Mouse (Mus musculus): Measurements from ENCODE around the gene Cyp2c70.
"Not testable (repeated sequence)": the region's sequence is repeated elsewhere in the genome, so short reads cannot be mapped to it uniquely, and the experiment has no call there.

The Cyp2c70 gene

GRCm38 (mm10) chr19:40187160-40187559 is at the start of gene Cyp2c70:
Gene Cyp2c70 (minus strand): TSS chr19:40187333.
- in situ Hi-C loops (cut with MboI, MseI): no loop called here

DNA sequence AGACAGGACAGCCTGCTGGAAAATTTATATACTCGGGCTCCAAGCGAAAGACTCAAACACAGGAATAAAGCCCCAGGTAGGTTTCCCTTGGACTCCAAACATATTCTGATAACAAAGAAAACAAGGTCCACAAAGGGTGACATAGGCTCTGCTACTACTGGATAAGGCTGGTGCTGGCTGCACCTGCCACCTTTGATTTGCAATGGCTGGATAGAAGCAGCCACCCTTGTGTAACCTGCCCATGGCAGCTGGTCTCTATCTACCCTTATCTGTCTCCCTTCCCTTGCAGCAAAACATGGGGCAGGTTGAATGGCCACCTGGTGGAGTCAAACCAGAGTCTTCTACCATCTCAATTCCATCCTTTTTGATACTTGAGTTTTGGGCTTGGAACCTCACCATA is 45.4 kb upstream of the Cyp2c70 start:
- in situ Hi-C loops (cut with MboI, MseI): loop anchor here (25.0 kb wide), 1 partner anchor 1280 kb away; no protein-coding TSS in a partner anchor

GRCm38 (mm10) chr19:40231825-40232541 is 44.9 kb upstream of the Cyp2c70 start:
- in situ Hi-C loops (cut with MboI, MseI): loop anchor here (25.0 kb wide), 1 partner anchor 1280 kb away; no protein-coding TSS in a partner anchor

GRCm38 (mm10) chr19:40231074-40231738 is 44.1 kb upstream of the Cyp2c70 start:
- in situ Hi-C loops (cut with MboI, MseI): loop anchor here (25.0 kb wide), 1 partner anchor 1281 kb away; no protein-coding TSS in a partner anchor

DNA sequence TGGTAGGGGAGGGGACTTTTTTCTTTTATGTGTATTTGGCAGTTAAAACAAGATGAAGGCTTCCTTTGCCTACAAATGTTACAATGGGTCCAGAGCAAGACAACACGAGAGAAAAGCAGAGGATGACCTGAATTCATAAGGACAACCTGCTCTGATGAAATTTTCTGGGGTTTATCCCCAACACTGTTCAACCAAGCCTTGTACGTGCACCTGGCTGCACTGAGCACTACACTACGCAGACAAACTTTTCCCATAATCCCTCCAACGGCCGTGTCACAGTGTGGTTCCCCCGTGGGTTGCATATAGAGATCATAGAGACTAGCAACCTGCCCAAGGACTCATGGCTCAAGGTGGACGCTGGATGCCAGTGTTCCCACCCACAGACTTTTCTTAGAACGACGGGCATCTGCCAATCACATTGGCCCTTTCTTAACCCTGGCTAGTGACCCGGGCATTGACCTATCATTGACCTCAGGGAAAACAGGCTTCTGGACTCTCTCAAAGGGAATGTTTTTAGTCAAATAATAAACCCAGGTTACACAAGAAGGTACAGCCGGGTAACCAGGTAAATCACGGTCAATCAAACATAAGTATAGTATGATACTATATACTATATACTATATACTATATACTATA is 39.5 kb upstream of the Cyp2c70 start:
- in situ Hi-C loops (cut with MboI, MseI): loop anchor here (25.0 kb wide), 1 partner anchor 1286 kb away; no protein-coding TSS in a partner anchor

- in situ Hi-C loops (cut with MboI, MseI): loop anchor here (25.0 kb wide), 1 partner anchor 1287 kb away; no protein-coding TSS in a partner anchor
Measured at GRCm38 (mm10) chr19:40225761-40226110, 38.6 kb upstream of the Cyp2c70 start.

DNA sequence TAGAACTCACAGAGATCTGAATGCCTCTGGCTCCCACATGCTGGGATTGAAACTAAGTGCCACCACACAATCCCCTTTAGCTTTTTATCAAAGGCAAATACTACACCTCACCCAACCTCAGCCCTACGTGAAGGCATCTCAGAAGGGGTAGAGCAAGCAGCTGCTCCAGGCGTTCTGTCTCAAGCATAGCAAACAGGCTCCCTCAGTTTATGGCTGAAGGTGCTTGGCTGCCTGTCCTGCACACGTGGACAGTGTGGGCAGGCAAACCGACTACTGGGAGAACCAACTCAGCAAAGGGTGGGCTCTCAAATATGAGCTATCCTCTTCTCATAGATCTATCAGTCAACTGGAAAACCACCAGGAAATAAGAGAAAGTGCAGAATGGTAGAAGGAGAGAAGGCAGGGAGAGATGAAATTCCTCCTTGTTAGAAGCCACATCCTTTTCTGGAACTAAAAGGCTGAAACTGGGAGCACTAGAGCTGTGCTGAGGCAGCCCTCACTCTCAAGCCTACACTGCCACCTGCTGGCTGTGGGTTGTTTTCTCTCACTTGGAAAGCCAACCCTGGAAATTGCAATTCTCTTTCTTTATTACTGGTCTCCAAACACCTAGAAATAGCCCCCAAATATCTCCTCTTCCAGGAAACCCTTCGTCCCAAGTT is 38.1 kb upstream of the Cyp2c70 start:
- in situ Hi-C loops (cut with MboI, MseI): loop anchor here (25.0 kb wide), 1 partner anchor 1287 kb away; no protein-coding TSS in a partner anchor

- in situ Hi-C loops (cut with MboI, MseI): loop anchor here (5.0 kb wide), 1 partner anchor 1240 kb away; no protein-coding TSS in a partner anchor
Measured at GRCm38 (mm10) chr19:40222307-40222706, 35.2 kb upstream of the Cyp2c70 start.

GRCm38 (mm10) chr19:40220878-40221277 is 33.7 kb upstream of the Cyp2c70 start:
- in situ Hi-C loops (cut with MboI, MseI): loop anchor here (5.0 kb wide), 1 partner anchor 1239 kb away; no protein-coding TSS in a partner anchor

- in situ Hi-C loops (cut with MboI, MseI): loop anchor here (10.0 kb wide), 1 partner anchor 58 kb away; no protein-coding TSS in a partner anchor
Measured at GRCm38 (mm10) chr19:40202947-40203346, 15.8 kb upstream of the Cyp2c70 start.

GRCm38 (mm10) chr19:40190596-40190995 is 3.5 kb upstream of the Cyp2c70 start:
- in situ Hi-C loops (cut with MboI, MseI): no loop called here

- in situ Hi-C loops (cut with MboI, MseI): no loop called here
Measured at GRCm38 (mm10) chr19:40183600-40183999, 3.5 kb downstream of the Cyp2c70 start.

- in situ Hi-C loops (cut with MboI, MseI): no loop called here
Measured at GRCm38 (mm10) chr19:40178311-40178710, 8.8 kb downstream of the Cyp2c70 start.

DNA sequence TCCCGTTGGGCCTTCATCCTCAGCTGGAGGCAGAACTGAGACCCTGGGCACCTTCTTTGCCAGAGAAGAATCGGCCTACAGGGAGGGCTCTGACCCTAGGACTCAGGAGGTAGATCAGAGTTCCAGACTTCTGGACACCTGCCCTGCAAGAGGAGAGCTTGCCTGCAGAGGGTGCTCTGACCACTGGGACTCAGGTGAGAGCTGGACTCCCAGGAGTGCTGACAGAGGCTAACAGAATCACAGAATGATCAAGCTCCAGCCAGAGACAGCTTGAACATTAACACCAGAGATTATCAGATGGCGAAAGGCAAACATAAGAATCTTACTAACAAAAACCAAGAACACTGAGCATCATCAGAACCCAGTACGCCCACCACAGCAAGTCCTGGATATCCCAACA is 18.7 kb downstream of the Cyp2c70 start:
- in situ Hi-C loops (cut with MboI, MseI): not testable (repeated sequence)

DNA sequence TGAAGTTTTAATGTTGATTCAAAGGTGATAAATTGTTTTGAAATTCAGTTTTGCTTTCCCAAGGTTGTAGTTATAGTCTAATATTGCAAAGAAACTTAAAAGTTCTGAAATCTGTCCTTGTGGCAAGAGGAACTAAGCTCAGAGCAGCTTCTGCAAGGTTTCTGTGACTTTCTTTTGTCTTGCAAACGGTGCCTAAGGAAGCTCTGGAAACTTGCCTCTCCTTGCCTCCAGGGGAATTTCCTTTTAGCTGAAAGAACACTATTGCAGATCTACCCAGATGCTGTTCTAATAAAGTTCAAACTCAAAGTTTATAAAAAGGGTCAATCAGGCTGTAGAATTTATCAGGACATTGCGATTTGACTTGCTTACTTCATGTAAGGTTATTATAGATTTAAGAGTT is 60.1 kb downstream of the Cyp2c70 start:
- in situ Hi-C loops (cut with MboI, MseI): not testable (repeated sequence)

DNA sequence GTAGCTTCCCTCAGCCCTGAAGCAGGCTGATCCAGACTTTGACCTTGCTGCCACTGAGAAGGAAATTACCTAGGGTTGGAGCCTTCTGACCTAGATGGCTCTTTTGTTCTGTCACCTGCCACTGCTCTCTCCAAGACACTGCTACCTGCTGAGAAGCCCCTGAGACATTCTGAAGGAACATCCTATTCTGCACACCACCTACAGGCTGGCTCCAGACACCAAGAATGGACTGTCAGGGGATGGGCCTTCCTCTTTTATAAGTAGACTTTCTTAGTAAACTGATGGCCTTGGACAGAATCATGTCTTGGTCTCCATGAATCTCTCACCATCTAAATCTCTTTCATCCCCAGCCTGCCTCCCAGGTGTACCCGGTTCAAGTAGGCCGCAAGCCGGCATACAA is 62.0 kb downstream of the Cyp2c70 start:
- in situ Hi-C loops (cut with MboI, MseI): not testable (repeated sequence)

GRCm38 (mm10) chr19:40119624-40120023 is 67.5 kb downstream of the Cyp2c70 start:
- in situ Hi-C loops (cut with MboI, MseI): not testable (repeated sequence)

Data from T-helper 2 cell (primary cell).